Mouse (Mus musculus) left cerebral cortex, adult 18-20 months (tissue): Measurements from ENCODE around the gene Clta. TPM values are rescaled to one million over a fixed set of nuclear protein-coding genes. Genes with fewer than 3 reads are reported as not detected.
"Not testable (repeated sequence)": the region's sequence is repeated elsewhere in the genome, so short reads cannot be mapped to it uniquely, and the experiment has no call there.

ENCODE experiments used
- DNase-seq, 2 experiments: peaks; one replicate each; pipeline ENCODE4 v3.0.0; 2021 to 2022; ENCODE audit warnings: low spot score in 2 of 2, mixed read lengths in 1 of 2
- total RNA-seq, 2 experiments: library from RNA; stranded (reverse); gene quantifications; 2 replicates each; pipeline ENCODE4 v1.2.3; 2021

Clta gene
- total RNA-seq, 2 experiments from 2014 or later: 291 to 294 TPM

- DNase-seq: no peak
Measured at GRCm38 (mm10) chr4:44016791-44017190, 12.5 kb downstream of the Clta start.

- no peak for DNase-seq
Measured at GRCm38 (mm10) chr4:44022323-44022722, 18.1 kb downstream of the Clta start.

GRCm38 (mm10) chr4:44022766-44023165 lies 18.5 kb downstream of the Clta start:
- DNase-seq: no peak

GRCm38 (mm10) chr4:44023681-44024080 lies 19.4 kb downstream of the Clta start:
- DNase-seq: no peak

- DNase-seq: no peak
Measured at GRCm38 (mm10) chr4:44024241-44024640, 20.0 kb downstream of the Clta start.

GRCm38 (mm10) chr4:44025570-44025969 lies 21.3 kb downstream of the Clta start:
- no peak for DNase-seq

GRCm38 (mm10) chr4:44028303-44029135 lies 24.3 kb downstream of the Clta start:
- peak; percentile 63 to 76 for DNase-seq

GRCm38 (mm10) chr4:44029661-44030066 lies 25.4 kb downstream of the Clta start:
- DNase-seq: peak; percentile 17 to 35

GRCm38 (mm10) chr4:44031521-44031920 lies 27.3 kb downstream of the Clta start:
- peak in 1 of 2 experiments; percentile 20 for DNase-seq

GRCm38 (mm10) chr4:44036455-44036854 lies 32.2 kb downstream of the Clta start:
- no peak for DNase-seq

- no peak for DNase-seq
Measured at GRCm38 (mm10) chr4:44040802-44041201, 36.5 kb downstream of the Clta start.

GRCm38 (mm10) chr4:44042429-44042828 lies 38.2 kb downstream of the Clta start:
- no peak for DNase-seq

GRCm38 (mm10) chr4:44043182-44043581 lies 38.9 kb downstream of the Clta start:
- DNase-seq: not testable (repeated sequence)

GRCm38 (mm10) chr4:44044685-44045356 lies 40.6 kb downstream of the Clta start:
- DNase-seq: no peak

GRCm38 (mm10) chr4:44046066-44046465 lies 41.8 kb downstream of the Clta start:
- DNase-seq: no peak

GRCm38 (mm10) chr4:44049812-44050211 lies 45.6 kb downstream of the Clta start:
- no peak for DNase-seq

GRCm38 (mm10) chr4:44059674-44060073 lies 55.4 kb downstream of the Clta start:
- DNase-seq: no peak

- DNase-seq: no peak
Measured at GRCm38 (mm10) chr4:44062062-44062461, 57.8 kb downstream of the Clta start.

- DNase-seq: no peak
Measured at GRCm38 (mm10) chr4:44062816-44063215, 58.6 kb downstream of the Clta start.

- peak; percentile 92 to 96 for DNase-seq
Measured at GRCm38 (mm10) chr4:44065355-44066025, 61.2 kb downstream of the Clta start.

- no peak for DNase-seq
Measured at GRCm38 (mm10) chr4:44066891-44067290, 62.6 kb downstream of the Clta start.

- DNase-seq: no peak
Measured at GRCm38 (mm10) chr4:44068736-44069135, 64.5 kb downstream of the Clta start.
